Mouse (Mus musculus) liver, embryonic 14.5 days (tissue): Measurements from ENCODE around the gene Gpd2.

Experiments
- CTCF ChIP-seq: IDR thresholded peaks from 2 replicates; pipeline ENCODE4 v1.5.1; 2016; ENCODE audit warnings: antibody characterized with exemption, low read depth, control low read depth
- EP300 ChIP-seq: IDR thresholded peaks from 2 replicates; pipeline ENCODE4 v1.6.1; 2016; ENCODE audit warnings: antibody characterized with exemption, low read depth

- no peak for TF ChIP-seq CTCF
- TF ChIP-seq EP300: no peak
Observed at GRCm38 (mm10) chr2:57374647-57375046, 137.2 kb downstream of the Gpd2 start.
